Mouse (Mus musculus): ENCODE measurements around the gene Ubtd2. TPM values are rescaled to one million over a fixed set of nuclear protein-coding genes. Genes with fewer than 3 reads are reported as not detected.

Ubtd2 gene
- 28.8 TPM in 2 replicates for polyA plus RNA-seq (2015; fragmentation: Nextera tagmentation; extraction: Ambion mirVana)

GRCm38 (mm10) chr11:32454800-32455506 is at the start of gene Ubtd2:
Ubtd2 (plus strand) TSS chr11:32455370.
- Histone ChIP-seq H3K9me3 (replicated peaks; ENCODE audit: low read length) (no peaks in the 10 kb centered on the region), H3K4me3 (replicated peaks; ENCODE audit: low read depth, low read length) (peak within 1 kb of the TSS; percentile 66), H3K4me2 (ENCODE audit: low read length) (peak within 1 kb of the TSS; percentile 98), H3K27ac (peak within 1 kb of the TSS; percentile 96), H3K36me3 (ENCODE audit: insufficient read depth, low read length) (no peaks in the 10 kb centered on the region), H3K9ac (ENCODE audit: low read depth, low read length) (peak within 1 kb of the TSS; percentile 95), H3K4me1 (replicated peaks; ENCODE audit: insufficient read depth, low read length) (0 out of 2 replicates have a peak, but pooled peaks cover 3% of the 10 kb centered on the region), H3K27me3 (ENCODE audit: insufficient read depth, low read length) (no peaks in the 10 kb centered on the region)
- 1% methylated on average over 78 of the region's 86 CpGs for WGBS
- no peak for TF ChIP-seq CTCF (IDR thresholded peaks at IDR 0.05; ENCODE audit: low read depth)
- DNase-seq (ENCODE audit: low spot score) (peak; percentile 97), ATAC-seq (replicated peaks; ENCODE audit: low FRiP score, low read depth) (peak; percentile 98)

GRCm38 (mm10) chr11:32407863-32408262 is 47.3 kb upstream of the Ubtd2 start:
- Histone ChIP-seq H3K4me2 (ENCODE audit: low read length) (no peak overlapping the region), H3K9me3 (replicated peaks; ENCODE audit: low read length) (no peaks in the 10 kb centered on the region), H3K9ac (ENCODE audit: low read depth, low read length) (no peak overlapping the region), H3K4me1 (replicated peaks; ENCODE audit: insufficient read depth, low read length) (peaks cover 12% of the 10 kb centered on the region; the same call in 1 of the 2 replicates), H3K36me3 (ENCODE audit: insufficient read depth, low read length) (peaks cover 6% of the 10 kb centered on the region; the same call in 1 of the 2 replicates), H3K4me3 (replicated peaks; ENCODE audit: low read depth, low read length) (no peak overlapping the region), H3K27ac (no peak overlapping the region), H3K27me3 (ENCODE audit: insufficient read depth, low read length) (no peaks in the 10 kb centered on the region)
- no peak for DNase-seq (ENCODE audit: low spot score)
- no peak for TF ChIP-seq CTCF (IDR thresholded peaks at IDR 0.05; ENCODE audit: low read depth)
- WGBS: 65% methylated on average over 3 of the region's 3 CpGs
- no peak for ATAC-seq (replicated peaks; ENCODE audit: low FRiP score, low read depth)

- H3K4me1 ChIP-seq (replicated peaks; ENCODE audit: insufficient read depth, low read length): peaks cover 12% of the 10 kb centered on the region; the same call in 1 of the 2 replicates
- no peak for TF ChIP-seq CTCF (IDR thresholded peaks at IDR 0.05; ENCODE audit: low read depth)
- no peaks in the 10 kb centered on the region for H3K9me3 ChIP-seq (replicated peaks; ENCODE audit: low read length)
- no peak overlapping the region for H3K27ac ChIP-seq
- no peak overlapping the region for H3K4me2 ChIP-seq (ENCODE audit: low read length)
- no peaks in the 10 kb centered on the region for H3K27me3 ChIP-seq (ENCODE audit: insufficient read depth, low read length)
- H3K36me3 ChIP-seq (ENCODE audit: insufficient read depth, low read length): peaks cover 6% of the 10 kb centered on the region; the same call in 1 of the 2 replicates
- ATAC-seq (replicated peaks; ENCODE audit: low FRiP score, low read depth): no peak
- H3K4me3 ChIP-seq (replicated peaks; ENCODE audit: low read depth, low read length): no peak overlapping the region
- no peak overlapping the region for H3K9ac ChIP-seq (ENCODE audit: low read depth, low read length)
- no peak for DNase-seq (ENCODE audit: low spot score)
These were observed 46.1 kb upstream of the Ubtd2 start for GRCm38 (mm10) chr11:32409052-32409451.

GRCm38 (mm10) chr11:32409823-32410562 is 45.2 kb upstream of the Ubtd2 start:
- H3K4me2 ChIP-seq (ENCODE audit: low read length): no peak overlapping the region
- peaks cover 7% of the 10 kb centered on the region; the same call in 1 of the 2 replicates for H3K4me1 ChIP-seq (replicated peaks; ENCODE audit: insufficient read depth, low read length)
- 61% methylated on average over 11 of the region's 11 CpGs for WGBS
- no peaks in the 10 kb centered on the region for H3K27me3 ChIP-seq (ENCODE audit: insufficient read depth, low read length)
- H3K27ac ChIP-seq: no peak overlapping the region
- H3K36me3 ChIP-seq (ENCODE audit: insufficient read depth, low read length): peaks cover 9% of the 10 kb centered on the region; the same call in 1 of the 2 replicates
- no peak overlapping the region for H3K4me3 ChIP-seq (replicated peaks; ENCODE audit: low read depth, low read length)
- H3K9ac ChIP-seq (ENCODE audit: low read depth, low read length): no peak overlapping the region
- no peaks in the 10 kb centered on the region for H3K9me3 ChIP-seq (replicated peaks; ENCODE audit: low read length)
- DNase-seq (ENCODE audit: low spot score) (peak; percentile 32), ATAC-seq (replicated peaks; ENCODE audit: low FRiP score, low read depth) (no peak; the same call in 1 of the 2 replicates)
- no peak for TF ChIP-seq CTCF (IDR thresholded peaks at IDR 0.05; ENCODE audit: low read depth)

- Histone ChIP-seq H3K36me3 (ENCODE audit: insufficient read depth, low read length) (peaks cover 59% of the 10 kb centered on the region), H3K9me3 (replicated peaks; ENCODE audit: low read length) (no peaks in the 10 kb centered on the region), H3K4me2 (ENCODE audit: low read length) (no peak overlapping the region), H3K27me3 (ENCODE audit: insufficient read depth, low read length) (no peaks in the 10 kb centered on the region), H3K9ac (ENCODE audit: low read depth, low read length) (no peak overlapping the region), H3K27ac (no peak overlapping the region), H3K4me1 (replicated peaks; ENCODE audit: insufficient read depth, low read length) (0 out of 2 replicates have a peak, but pooled peaks cover 4% of the 10 kb centered on the region), H3K4me3 (replicated peaks; ENCODE audit: low read depth, low read length) (no peak overlapping the region)
- 83% methylated on average over 5 of the region's 5 CpGs for WGBS
- DNase-seq (ENCODE audit: low spot score): no peak
- no peak for TF ChIP-seq CTCF (IDR thresholded peaks at IDR 0.05; ENCODE audit: low read depth)
- ATAC-seq (replicated peaks; ENCODE audit: low FRiP score, low read depth): no peak
These were observed 35.2 kb upstream of the Ubtd2 start for GRCm38 (mm10) chr11:32420001-32420400.

GRCm38 (mm10) chr11:32423311-32423710 is 31.9 kb upstream of the Ubtd2 start:
- 69% methylated on average over 12 of the region's 12 CpGs for WGBS
- H3K27me3 ChIP-seq (ENCODE audit: insufficient read depth, low read length): no peaks in the 10 kb centered on the region
- no peaks in the 10 kb centered on the region for H3K9me3 ChIP-seq (replicated peaks; ENCODE audit: low read length)
- no peak overlapping the region for H3K4me2 ChIP-seq (ENCODE audit: low read length)
- H3K4me1 ChIP-seq (replicated peaks; ENCODE audit: insufficient read depth, low read length): 0 out of 2 replicates have a peak, but pooled peaks cover 4% of the 10 kb centered on the region
- H3K9ac ChIP-seq (ENCODE audit: low read depth, low read length): no peak overlapping the region
- DNase-seq (ENCODE audit: low spot score) (no peak), ATAC-seq (replicated peaks; ENCODE audit: low FRiP score, low read depth) (no peak)
- H3K36me3 ChIP-seq (ENCODE audit: insufficient read depth, low read length): peaks cover 43% of the 10 kb centered on the region
- H3K27ac ChIP-seq: no peak overlapping the region
- no peak overlapping the region for H3K4me3 ChIP-seq (replicated peaks; ENCODE audit: low read depth, low read length)
- no peak for TF ChIP-seq CTCF (IDR thresholded peaks at IDR 0.05; ENCODE audit: low read depth)
